Mouse (Mus musculus): ENCODE measurements around the gene Unc5cl. TPM values are rescaled to one million over a fixed set of nuclear protein-coding genes. Genes with fewer than 3 reads are reported as not detected.

Unc5cl gene
- total RNA-seq, 2 experiments from 2014 or later, result 1.3 TPM; not detected in 1

- no peak for DNase-seq (ENCODE audit: low spot score in 2 of 2)
Observed at GRCm38 (mm10) chr17:48431054-48431453, 23.6 kb upstream of the Unc5cl start.

GRCm38 (mm10) chr17:48432158-48432980, 22.3 kb upstream of the Unc5cl start, which contains the start of gene Apobec2:
Apobec2 (minus strand) TSS chr17:48432930.
- DNase-seq (ENCODE audit: low spot score in 2 of 2), result no peak

DNA sequence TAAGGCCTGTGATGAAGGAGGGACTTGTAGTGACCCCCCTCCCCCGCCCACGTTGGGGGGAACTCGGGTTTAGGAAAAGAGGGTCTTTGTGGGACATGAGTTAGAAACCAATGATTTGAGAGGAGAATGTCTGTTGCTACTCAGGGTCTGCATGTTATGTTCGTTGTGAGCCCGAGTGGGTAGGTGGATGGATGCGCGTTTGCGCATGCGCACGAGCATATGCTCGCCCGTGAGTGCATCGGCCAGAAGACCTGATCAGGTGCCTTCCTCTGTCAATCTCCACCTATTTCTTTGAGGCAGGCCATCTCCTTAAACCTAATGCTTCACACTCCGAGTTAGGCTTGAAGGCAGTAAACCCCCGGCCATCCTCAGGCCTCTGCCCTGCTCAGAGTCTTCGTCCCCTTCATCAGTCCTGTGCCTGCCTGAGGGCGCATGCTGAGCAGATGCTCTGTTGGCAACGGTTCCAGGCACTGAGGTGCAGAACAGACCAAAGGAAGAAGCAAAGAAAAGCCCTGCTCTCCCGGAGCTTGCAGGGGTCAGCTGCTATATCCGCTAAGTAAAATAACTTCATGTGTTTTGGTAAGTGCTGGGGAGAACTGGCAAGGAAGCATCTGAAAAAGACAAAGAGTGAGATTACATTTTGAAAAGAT, 21.6 kb upstream of the Unc5cl start:
- no peak for DNase-seq (ENCODE audit: low spot score in 2 of 2)

GRCm38 (mm10) chr17:48433689-48434330, 20.9 kb upstream of the Unc5cl start:
- DNase-seq (ENCODE audit: low spot score in 2 of 2), result no peak

DNA sequence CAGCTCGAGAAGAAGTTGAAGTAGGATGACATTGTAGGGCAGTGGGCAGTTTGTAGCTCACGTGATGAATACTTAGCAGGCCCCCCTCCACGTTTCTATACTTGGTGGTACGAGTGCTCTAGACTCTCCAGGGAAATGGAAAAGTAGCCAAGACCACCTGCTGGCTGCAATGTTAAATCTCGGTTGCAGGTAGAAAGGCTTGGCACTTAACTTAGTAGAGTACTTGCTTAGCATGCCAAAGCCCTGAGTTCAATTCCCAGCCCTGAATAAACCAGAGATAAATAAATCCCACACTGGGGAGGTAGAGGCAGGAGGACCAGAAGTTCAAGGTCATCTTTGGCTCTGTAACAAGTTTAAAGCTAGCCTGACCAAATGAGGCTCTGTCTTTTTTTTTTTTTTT, 20.2 kb upstream of the Unc5cl start:
- no peak for DNase-seq (ENCODE audit: low spot score in 2 of 2)

- DNase-seq (ENCODE audit: low spot score in 2 of 2), result no peak
Observed at GRCm38 (mm10) chr17:48436487-48436886, 18.2 kb upstream of the Unc5cl start.

- no peak for DNase-seq (ENCODE audit: low spot score in 2 of 2)
Observed at GRCm38 (mm10) chr17:48437421-48437911, 17.2 kb upstream of the Unc5cl start.

DNA sequence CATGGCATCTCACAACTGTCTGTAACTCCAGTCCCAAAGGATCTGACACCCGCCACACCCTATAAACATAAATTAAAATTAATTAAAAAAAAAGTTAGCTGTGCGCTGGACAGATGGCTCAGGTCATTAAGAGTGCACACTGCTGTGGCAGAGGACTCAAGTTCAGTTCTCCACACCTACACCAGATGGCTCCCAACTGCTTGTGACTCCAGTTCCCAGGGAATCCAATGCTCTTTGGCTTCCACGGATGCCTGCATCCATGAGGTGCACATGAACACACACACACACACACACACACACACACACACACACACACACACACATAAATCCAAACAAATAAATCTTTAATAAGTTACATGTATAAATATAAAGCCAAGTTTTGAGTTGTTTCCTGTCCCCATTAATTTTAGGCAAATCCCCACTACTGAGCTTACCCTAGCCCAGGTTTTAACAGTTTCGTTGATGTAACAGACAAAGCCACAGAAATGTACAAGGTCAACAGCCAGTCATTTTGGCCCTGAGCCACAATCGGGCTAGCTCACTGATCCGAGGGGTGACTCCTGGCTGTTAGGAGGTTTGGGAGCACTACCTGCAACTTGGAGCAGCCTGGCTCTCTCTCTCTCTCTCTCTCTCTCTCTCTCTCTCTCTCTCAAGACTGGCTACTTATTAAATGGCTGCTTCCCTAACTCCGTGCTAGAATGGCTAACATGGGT, 11.8 kb upstream of the Unc5cl start:
- DNase-seq (ENCODE audit: low spot score in 2 of 2), result no peak

- no peak for DNase-seq (ENCODE audit: low spot score in 2 of 2)
Observed at GRCm38 (mm10) chr17:48443542-48444145, 11.1 kb upstream of the Unc5cl start.

DNA sequence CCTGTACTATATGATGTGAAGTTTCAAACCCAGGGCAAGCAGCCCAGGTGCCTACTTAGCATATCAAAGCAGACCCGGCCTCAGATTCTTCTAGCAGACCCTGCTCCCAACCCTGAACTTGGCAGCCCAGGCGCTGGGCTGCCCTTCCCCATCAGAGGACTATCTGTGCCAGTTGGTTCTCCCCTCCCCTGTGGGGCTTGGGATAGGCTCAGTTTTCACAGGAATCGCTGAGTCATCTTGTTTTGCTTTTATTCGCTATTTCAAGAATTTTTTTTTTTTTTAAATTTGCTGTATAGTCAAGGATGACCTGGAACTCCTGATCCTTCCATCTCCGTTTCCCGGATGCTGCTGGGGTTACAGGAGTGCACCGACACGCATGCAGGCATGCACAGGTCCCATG, 7.0 kb upstream of the Unc5cl start:
- DNase-seq (ENCODE audit: low spot score in 2 of 2), result no peak

- DNase-seq (ENCODE audit: low spot score in 2 of 2), result no peak
Observed at GRCm38 (mm10) chr17:48450666-48451352, 3.9 kb upstream of the Unc5cl start.

DNA sequence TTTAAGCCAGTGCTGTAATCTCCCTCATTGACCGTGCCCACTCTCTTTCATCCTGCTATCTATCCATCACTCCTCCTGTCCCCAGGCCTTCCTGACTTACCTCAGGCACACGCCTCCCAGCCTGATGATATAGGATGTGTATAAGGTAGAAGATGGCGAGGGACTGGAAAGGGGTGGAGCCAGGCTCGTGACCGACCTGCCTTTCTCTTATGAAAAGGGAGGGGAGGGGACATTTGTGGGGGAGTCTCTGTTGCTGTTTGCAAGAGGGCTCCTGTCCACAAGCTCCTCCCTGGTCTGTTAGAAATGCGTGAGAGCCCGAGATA, 3.4 kb upstream of the Unc5cl start, which contains the start of gene Tspo2:
Tspo2 (minus strand) TSS at position 170 of the 323 bp plus-strand sequence.
- no peak for DNase-seq (ENCODE audit: low spot score in 2 of 2)

- DNase-seq (ENCODE audit: low spot score in 2 of 2), result no peak
Observed at GRCm38 (mm10) chr17:48451753-48452444, 2.8 kb upstream of the Unc5cl start.

GRCm38 (mm10) chr17:48453489-48453888, 1.2 kb upstream of the Unc5cl start:
- DNase-seq (ENCODE audit: low spot score in 2 of 2), result no peak

GRCm38 (mm10) chr17:48454190-48454589, 511 bp upstream of the Unc5cl start:
- DNase-seq (ENCODE audit: low spot score in 2 of 2), result no peak

DNA sequence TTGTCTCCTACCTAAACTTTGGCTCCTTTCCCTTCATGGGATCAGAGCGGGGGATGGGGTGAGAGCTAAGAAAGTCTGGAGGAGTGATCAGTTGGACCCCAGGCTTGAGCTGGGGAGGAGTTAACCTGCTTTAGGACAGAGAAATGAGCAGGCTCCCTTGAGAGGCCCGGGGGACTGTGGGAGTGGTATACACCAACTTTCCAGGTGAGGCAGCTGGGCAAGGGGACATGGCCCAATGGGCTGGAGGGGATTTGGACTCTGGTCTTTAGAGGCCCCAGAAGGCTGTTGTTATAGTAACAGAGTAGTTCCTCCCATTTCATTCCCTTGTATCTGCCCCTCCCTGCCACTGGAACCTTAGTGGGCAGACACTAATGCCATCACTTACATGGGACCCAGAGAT, 1.3 kb downstream of the Unc5cl start:
- DNase-seq (ENCODE audit: low spot score in 2 of 2), result no peak

- DNase-seq (ENCODE audit: low spot score in 2 of 2), result no peak
Observed at GRCm38 (mm10) chr17:48457971-48458653, 3.4 kb downstream of the Unc5cl start.

DNA sequence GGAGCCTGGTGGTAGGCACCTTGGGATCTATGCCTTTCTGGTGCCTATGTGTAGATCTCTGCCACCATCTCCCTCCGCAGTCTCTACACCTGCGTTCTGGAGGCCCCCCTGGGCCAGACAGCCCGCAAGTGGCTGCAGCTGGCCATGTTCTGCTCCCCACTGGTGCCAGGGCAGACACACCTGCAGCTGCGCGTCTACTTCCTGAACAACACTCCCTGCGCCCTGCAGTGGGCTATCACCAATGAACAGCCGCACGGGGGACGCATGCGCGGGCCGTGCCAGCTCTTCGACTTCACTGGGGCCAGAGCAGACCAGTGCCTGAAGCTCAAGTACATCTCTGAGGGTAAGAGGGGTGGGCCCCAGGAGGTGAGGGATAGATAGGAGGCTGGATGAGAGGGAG, 7.4 kb downstream of the Unc5cl start:
- no peak for DNase-seq (ENCODE audit: low spot score in 2 of 2)

DNA sequence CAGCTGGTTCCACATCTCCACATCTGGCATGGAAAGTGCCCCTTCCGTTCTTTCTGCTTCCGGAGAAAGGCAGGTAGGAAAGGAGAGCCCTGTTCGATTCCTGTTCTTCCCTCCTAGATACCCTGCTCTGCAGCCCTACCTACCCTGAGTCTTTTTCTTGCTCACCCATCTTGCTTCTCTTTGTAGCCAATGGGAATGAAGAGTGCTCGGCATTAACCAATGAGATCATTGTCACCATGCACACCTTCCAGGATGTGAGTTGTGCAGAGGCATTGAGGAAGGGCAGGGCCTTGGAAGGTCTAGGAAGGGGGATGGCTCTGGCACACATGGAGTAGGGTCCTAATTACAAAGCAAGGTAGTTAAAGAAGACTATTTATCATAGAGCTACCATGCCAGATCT, 8.7 kb downstream of the Unc5cl start:
- DNase-seq (ENCODE audit: low spot score in 2 of 2), result no peak

All from adrenal gland, postnatal 4 days (tissue).